Mouse (Mus musculus) inflammation-experienced regulatory T-cells, adult 6 months (primary cell): ENCODE data around the gene Mrps21. TPM values are rescaled to one million over a fixed set of nuclear protein-coding genes. Genes with fewer than 3 reads are reported as not detected.
"Not testable (repeated sequence)": the region's sequence is repeated elsewhere in the genome, so short reads cannot be mapped to it uniquely, and the experiment has no call there.

Source experiments
- ATAC-seq: one replicate; pipeline ENCODE4 v1.8.0; 2017
- polyA plus RNA-seq, 3 experiments: library from polyadenylated mRNA; unstranded; fragments of 100-300 nt; shearing (Covaris generic); gene quantifications; one replicate each; pipeline ENCODE4 v1.2.1; 2017

Gene Mrps21
- polyA plus RNA-seq: 100 to 1,000 TPM; 281 to 394 (median 321) TPM

DNA sequence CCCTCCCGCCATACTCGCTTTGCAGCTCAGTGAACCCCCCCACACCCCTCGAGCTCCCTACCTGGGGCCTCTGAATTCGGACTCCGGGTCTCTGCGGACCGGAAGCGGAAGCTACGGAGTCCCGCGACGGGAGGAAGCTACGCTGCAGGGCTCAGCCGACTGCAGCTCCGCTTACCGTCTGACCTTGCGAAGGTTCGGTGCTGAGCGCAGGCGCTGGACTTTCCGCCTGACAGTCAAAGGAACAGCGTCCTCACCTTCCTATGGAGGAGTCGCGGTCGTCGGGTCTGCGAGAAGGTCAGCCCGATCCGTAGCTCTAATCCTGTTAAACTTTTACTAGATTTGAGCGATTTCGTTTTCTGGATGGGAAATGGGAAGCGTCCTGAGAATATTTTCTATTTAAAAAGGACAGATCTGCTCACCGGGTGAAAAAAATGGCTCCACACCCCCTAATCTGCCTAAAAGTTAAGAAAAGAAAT lies at the start of gene Mrps21:
Gene Mrps21 (minus strand): TSS at position 128 of the 476 bp plus-strand sequence.
- ATAC-seq: peak; percentile 89

DNA sequence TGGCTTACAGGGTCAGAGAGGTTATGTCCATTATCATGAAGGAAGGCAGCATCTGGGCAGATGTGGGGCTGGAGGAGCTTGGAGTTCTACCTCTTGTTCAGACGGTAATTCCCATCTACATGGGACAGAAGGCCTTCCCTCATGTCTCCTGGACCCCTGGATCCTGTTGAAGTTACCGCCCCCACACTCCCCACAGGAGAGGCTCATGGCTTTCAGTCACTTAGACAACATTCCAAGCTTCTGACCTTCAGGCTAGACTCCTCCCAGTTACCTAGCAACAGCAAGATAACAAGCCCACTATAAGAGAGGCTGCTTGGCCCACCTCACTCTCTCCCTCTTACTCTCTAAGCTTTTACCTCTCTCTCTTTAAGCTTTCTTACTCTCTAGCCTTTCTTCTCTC lies 49.2 kb upstream of the Mrps21 start:
- not testable (repeated sequence) for ATAC-seq

DNA sequence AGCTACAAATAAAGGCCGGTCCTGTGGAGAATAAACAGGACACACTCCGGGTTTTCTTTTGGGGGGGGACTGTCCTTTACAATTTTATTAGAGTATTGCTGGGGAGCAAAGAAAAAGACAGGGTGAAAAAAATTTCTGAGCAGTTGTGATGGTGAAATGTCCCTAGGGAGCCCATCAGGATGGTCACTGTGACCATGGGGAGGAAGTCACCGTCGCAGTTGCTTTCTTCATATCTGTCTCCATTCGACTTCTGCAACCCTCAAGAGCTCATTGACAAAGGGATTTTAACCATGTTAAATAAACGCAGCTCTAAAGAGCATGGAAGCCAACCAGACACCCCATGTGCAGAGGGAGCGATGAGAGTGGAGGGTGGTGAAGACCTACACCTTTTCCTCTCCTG lies 45.4 kb upstream of the Mrps21 start:
- no peak for ATAC-seq

DNA sequence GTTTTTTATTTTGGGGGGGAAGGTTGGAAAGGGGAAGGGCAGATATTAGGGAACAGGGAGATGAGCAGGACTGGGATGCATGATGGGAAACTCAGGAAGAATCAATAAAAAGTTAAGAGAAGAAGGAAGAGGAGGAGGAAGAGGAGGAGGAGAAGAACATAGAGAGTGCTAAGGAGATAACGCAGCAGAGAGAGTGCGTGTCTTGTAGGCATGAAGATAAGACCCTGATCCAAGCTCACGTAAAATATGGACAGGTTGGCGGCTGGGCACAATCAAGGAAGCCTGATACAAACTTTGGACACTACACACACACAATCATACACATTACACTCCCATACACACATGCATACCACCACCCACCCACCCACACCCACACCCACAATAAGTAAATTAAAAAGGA lies 43.4 kb upstream of the Mrps21 start:
- no peak for ATAC-seq

DNA sequence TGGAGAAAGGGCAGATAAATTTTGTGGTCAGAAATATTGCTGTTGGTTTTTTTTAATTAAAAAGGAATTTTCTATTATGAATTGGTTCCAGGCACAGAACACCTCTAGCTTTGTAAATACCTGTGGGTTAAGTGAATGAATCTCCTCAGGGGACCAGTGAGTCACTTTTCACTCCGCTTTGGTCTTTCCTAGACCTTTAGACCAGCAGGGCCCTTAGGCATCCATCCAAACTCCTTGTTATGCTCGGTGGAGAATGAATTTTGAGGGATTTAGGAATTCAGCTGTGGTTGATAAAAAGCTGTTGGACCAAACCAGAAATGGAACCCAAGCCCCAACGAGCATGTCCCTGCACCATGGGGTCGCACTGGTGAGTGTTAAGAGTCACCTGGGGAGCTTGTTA lies 36.3 kb upstream of the Mrps21 start:
- no peak for ATAC-seq

DNA sequence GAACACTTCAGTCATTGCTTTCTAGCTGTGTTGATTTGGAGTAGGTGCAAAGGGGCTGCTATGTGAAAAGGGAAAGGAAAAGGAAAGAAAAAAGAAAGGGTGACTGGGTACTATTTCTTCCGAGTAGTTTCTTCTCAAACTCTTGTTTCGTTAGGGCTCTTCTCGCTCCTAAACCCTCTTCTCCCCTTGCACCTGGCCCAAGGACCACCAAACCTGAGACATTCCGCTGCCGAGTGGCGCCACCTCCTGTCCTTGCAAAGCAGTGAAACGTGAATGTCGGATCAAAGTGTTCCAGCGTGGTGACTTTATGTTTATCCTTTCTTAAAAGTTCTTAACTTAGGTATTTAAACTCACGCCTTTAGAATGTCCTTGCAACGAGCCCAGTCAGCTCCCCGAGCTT lies 35.5 kb upstream of the Mrps21 start:
- no peak for ATAC-seq

DNA sequence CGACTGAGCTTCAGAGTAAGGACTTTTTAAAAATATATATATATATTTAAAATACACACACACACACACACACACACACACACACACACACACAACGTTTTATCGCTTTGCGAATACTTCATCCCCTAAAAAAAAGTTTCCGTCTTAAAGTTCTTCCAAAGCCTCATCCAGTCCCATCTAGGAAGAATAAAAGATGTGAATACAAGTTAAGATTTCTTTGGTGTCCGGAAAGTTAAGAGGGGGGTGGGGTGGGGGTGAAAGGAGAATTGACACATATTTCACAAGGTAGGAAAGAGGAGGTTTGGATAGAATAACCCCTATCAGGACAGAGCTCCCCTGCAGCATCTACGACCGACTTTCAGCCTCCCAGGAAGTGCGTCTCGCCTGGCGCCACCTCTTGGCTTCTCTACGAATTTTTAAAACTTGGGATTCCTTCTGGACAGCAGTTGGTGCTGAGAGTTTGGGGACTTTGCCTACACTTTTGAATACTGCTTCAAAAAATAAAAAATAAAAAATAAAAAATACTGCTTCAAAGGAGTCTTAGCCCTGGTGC lies 34.7 kb upstream of the Mrps21 start:
- ATAC-seq: peak; percentile 39

DNA sequence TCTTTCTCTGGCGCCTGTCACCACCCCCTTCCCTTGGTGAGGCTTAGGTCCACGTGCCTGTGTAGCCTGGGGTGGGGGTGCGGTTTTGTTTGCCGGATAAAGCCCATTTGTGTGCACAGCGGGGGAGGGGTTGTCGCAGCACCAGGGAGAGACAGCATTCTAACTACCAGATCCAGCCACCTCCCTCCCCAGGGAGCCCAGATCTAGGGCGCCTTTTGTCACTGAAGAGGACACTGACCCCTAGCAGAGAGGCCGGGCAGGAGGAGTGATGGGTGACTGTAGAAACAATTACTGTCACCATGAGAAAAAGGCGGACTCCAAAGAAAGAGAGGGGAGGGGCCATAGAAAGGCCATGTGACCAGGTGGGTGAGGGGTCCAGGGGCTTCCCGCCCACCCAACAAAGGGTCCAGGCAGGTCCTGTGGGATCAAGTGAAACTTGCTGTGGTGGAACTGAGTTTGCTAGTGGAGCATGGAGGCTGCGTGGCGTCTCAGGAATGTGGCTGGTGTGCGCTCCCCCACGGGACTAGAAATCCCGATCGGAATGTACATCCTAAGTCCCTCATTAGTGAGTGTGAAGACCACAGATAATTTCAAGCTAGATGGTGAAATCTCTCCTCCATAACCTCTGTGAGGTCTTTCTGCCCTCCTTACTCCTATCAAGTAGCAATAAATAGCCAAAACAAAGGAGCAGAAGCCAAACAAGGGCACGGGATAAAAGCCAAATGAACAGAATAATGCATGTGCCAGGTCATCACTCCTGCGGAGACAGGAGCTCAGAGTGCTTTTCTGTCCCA lies 34.0 kb upstream of the Mrps21 start:
- peak; percentile 59 for ATAC-seq

DNA sequence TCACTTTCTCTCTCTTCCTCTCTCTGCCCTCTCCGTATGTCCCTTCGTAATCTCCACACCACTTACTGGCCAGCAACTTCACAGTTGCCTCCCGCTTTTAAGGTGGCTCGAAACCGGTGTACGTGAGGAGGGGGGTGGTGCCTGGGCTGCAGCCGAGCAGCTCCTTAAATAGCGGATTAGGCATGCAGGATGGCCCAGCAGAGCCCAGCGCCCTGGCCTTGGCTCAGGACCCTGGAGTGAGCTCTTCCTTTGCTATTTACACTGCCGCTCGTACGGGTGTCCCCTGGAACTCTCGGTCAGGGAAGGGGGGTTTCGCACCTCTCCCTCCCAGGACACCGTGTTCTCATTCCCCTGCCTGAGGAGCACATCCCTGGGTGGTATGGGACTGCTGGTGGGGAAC lies 33.2 kb upstream of the Mrps21 start, which contains the start of gene Car14:
Gene Car14 (minus strand): TSS at position 124 of the 400 bp plus-strand sequence.
- no peak for ATAC-seq

DNA sequence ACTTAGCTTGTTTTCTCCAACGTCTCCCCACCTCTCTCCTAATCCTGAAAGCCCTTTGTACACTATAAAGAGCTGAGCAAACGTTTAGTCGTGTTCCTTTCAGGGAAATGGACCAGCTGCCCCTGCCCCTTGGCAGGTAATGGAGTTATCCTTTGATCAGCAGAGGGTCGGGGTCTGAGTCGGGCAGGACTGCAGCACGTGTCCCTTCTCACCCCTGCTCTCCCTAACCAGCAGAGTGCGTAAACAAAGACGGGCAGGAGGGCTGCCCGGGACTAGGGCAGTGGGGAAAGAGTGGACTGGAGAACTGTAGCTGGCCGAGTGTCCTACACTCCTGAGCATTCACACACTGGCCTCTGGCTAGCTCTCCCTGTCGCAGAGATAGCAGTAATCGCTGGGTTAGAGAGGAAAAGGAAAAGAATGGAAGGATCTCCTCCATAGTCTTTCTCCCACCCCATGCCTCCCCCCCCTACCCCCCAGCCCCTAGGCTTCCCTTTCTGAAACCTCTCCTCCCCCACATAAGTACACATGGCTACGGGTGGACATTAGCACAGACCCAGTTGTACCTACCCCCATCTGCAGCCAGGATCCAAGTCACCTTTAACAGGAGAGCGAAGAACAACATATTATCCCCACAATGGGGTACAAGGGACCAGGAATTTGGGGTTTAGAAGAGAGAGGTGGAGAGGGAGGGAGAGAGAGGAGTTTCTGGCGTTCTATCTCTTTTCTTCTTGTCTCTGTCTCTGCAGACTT lies 32.6 kb upstream of the Mrps21 start:
- no peak for ATAC-seq

DNA sequence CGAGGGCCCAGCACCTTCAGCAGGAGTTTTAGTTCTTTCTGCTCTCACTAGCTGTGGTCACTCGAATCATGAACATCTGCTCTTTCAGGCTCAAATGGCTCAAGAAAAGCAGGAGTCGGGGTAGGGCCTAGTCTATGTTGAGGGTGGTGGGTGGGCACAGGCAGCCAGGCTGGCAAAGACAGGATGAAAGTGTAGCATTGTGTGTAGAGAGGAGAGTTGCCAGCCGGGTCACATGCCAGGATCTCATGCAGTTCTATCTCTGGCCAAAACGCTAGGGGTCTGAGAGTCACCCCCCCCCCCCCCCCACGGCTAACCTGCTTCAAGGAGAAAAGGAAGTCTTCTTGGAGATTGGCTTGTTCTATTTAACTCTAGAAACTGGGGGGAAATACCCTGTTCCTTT lies 31.3 kb upstream of the Mrps21 start:
- ATAC-seq: no peak

DNA sequence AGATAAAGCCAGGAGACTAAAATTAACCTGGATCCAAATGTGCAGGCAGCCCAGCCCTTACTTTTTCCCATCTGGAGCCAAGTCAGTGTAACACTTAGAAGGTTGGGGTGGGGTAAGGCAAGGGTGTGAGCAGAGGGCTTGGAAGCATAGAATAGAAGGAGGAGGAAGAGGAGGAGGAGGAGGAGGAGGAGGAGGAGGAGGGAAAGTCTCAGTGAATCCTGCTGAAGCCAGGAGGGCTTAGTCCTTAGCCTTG lies 31.0 kb upstream of the Mrps21 start:
- no peak for ATAC-seq

DNA sequence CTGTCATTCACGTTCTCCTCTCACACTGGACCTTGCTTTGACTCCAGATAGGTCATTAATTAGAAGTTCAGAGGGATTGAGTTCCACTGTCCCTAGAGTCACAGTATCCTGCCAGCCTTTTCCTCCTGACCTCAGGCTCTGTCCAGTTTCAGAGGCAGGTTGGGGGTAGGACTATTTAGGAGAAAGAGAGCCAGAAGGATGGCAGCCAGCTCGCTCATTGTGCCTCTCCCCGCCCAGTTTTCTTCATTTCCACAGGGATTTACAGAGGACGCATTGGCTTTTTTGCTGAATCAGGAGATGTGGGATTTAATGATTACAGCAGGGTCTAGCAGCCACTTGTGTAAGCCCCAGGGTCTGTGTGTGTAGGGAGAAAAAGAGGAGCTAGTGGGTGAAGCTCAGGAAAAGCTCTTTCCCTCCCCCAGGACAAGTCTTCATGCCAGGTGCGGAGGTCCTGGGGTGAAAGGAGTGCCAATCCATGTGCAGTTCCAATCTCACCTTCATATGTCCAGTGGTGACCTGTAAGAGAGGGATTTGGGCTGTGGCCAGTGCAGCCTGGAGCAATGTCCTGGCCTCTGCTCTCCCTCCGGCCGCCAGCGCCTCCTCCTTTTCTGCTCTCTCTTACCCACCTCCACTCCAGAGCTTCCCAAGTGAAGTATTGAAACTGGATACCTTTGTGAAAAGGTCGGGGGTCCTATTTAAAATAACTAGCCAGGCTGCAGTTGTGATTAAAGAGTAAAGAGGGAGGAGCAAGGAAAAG lies 30.5 kb upstream of the Mrps21 start:
- no peak for ATAC-seq

DNA sequence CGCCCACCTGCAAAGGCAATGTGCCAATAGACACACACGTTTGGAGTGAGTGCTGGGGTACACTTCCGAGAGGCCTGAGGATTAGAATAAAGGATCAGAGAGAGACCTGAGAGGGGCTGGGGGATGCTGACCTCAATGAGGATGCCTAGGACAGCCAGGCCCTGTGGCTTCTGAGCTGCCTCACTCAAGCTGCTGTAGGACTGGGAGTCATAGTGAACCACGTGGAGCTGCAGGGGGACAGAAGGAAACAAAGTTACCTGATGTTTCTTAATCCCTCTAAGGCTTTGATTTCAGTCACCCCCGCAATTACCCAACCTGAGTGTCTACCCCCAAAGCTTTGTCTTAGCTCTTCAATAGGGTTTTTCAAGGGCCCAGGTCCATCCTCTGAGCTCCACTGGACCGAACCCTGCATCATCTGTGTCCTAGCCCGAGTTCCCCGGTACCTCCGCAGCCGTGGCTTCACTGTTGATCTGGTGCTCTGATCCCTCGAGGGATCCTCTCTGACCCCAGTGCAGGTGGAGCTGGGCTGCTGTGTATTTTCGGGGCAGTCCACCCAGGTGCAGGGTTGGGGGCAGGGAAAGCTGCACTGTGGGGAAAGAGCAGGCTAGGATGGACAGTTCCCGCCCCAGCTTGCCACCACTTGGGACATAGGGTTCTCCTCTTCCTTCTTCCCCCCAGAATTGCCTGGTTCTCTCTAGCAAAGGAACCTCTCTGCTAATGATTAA lies 28.6 kb upstream of the Mrps21 start:
- no peak for ATAC-seq

DNA sequence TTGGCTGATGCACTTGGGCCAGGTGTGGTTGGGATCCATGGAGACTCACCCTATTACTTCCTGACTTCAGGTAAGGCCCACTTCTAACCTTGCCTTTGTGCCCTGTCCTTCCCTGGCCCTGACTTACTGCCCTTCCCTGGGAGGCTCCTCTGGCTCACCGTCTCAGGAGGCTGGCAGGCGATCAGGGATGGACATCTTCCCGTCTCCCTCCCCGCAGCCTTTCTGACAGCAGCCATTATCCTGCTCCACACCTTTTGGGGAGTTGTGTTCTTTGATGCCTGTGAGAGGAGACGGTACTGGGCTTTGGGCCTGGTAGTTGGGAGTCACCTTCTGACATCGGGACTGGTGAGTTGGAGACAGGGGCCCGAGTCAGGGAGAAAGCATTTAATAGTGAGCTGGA lies 24.2 kb upstream of the Mrps21 start:
- not testable (repeated sequence) for ATAC-seq

DNA sequence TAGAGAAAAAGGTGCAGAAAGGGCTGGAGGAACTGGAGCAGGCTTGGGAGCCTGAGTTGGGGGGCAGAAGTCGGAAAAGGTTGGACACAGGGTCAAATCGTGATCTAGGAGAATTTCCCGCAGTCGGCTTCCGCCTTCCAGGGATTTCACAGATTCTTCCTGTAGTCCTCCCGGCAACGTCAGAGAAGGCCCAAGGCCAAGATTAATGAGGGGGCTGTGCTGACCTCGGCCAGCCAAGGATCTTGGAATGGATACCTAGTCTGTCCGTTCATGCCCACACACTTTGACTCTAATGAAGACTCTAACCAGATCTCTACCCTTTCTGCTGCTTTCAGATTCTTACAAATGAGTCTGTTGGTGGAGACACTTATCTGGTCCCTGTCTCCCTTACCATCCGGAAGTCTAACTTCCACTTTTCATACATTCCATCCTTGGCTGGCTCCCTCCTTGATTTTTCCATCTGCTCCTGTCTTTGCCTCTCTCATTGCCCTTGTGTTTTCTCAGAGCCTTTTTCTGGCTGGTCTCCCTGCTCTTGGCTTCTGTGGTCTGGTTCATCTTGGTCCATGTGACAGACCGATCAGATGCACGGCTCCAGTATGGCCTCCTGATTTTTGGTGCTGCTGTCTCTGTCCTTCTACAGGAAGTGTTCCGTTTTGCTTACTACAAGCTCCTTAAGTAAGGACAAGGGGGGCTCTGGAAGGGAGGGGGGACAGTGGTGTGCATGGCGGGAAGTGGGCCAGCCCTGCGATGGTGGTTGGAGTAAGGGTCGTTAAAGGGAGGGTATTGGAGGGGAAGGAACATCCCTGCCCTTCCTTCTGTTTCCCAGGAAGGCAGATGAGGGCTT lies 23.2 kb upstream of the Mrps21 start:
- no peak for ATAC-seq

DNA sequence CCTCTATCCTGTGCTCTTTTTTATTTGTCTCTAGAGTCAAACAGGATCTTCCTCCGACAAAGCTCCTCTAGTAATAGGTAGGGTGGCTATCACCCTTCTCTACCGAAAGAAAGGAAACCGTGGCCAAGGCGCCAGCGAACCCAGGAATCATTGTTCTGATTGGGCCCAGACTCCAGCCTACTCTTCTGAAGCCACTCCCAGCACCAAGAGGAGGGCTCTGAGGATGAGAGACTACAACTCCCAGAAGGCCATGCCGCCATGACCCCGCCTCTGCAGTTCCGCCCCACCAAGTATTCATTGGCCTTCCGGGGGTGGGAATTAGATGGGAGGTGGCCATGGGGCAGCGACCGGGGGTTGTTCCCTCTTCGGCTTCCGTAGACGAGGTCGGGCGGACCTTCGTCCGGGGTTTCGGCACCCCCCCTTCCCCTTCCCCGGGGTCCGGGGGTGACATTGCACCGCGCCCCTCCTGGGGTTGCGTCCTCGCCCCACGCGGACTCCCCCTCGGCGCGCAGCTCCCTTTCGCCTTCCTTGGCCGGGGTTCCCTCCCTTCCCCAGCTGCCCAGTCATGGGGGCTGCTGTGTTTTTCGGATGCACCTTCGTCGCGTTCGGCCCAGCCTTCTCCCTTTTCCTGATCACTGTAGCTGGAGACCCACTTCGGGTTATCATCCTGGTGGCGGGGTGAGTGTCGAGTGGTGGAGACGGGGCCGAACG lies 22.4 kb upstream of the Mrps21 start, which contains the start of gene Aph1a:
Gene Aph1a (plus strand): TSS at position 364 of the 711 bp plus-strand sequence.
- peak; percentile 99 for ATAC-seq

DNA sequence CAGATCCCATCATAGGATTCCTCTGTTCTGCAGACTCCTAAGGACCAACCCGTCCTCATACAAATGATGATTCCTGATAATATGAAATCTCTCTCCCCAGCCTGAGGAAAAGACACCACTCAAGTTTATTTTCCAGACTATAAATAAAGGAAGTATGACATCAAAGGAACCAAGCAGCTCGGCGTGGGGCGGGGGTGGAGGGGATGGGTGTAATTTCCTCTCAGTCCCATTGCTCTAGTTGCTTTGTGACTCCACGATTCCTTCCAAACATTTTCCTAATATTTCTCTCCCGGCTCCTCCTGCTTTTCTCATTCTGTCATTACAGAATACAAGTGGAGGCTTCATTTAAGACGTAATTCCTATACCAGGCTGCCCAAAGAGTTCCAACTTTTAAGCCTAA lies 21.8 kb upstream of the Mrps21 start:
- no peak for ATAC-seq

DNA sequence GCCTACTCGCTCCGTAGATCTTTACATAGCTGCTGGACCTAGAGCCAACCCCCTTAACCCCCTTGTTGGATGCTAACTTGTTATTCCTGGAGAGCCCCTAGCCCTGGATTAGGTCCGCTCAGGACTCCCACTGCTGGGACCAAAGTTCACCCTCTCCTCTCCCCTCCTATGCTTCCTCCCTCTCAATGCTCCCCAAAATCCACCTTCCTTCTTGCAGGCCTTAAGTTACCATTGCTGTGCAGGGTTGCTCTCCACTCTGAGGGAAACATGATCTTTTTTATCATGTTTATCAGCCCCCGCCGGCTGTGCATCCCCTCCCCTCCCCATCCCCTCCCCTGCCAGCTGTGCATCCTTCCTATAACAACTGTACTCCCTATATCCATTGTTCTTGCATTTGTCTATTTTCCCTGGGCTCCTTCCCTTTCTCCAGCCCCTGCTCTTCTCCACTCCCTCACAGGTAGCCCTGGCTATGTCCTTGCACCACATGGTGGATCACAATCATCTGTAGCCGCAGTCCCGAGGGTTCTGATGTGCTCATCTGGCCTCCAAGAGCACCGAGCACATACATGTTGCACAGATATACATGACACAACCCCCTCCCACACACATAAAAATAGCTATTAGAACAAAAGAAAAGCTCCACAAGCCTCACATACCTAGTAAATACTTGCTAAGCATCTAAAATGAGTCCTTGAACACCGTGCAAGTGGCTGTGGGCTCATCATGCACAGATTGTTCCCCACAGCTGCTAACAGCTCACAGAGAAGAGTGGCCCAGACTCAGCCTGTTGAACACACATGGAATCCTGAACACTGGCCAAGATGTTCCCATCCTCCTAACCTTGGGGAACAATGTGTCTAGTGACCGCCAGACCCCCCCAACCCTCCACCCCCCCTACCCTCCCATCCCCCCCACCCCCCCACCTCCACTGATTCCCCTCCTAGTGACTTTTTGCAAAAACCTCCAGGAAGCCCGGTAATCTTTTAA lies 21.0 kb upstream of the Mrps21 start:
- ATAC-seq: no peak
